Mouse (Mus musculus): ENCODE data around the gene Vnn1.

DNA sequence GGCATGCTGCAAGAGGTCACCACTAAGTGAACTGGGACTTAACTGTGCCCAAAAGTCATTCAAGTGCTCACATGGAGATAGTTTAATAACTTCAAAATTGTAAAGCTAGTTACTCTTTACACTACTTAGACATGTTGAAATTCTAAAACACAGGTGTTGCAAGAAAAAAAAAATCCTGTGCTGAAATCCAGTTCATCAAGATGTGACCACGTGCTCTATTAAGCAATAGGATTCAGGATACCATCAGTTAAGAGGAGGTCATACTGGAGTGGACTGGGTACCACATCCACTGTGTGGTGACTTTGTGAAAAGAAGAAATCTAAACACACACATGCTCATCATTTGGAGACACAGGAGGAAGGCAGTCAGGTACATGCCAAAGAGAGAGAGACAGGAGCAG, 1.5 kb upstream of the Vnn1 start:
- TF ChIP-seq POLR2A (IDR thresholded peaks at IDR 0.05; ENCODE audit: low read depth, low read length) (no peak), CTCF (conservative IDR thresholded peaks at IDR 0.05; ENCODE audit: insufficient read depth, insufficient read length, low read depth, low read length) (no peak)
